Mouse (Mus musculus) neural tube, embryonic 14.5 days (tissue): ENCODE measurements around the gene Slc39a2. TPM values are rescaled to one million over a fixed set of nuclear protein-coding genes. Genes with fewer than 3 reads are reported as not detected.

Experiments used
- ATAC-seq: fragments of 200-750 bp; cut with Nextera tagmentation; 2 replicates; pipeline ENCODE4 v1.8.0; 2017; ENCODE audit warnings: low read depth, mild to moderate bottlenecking, moderate TSS enrichment, moderate library complexity
- H3K27ac ChIP-seq: fragments of 300-500 bp; sonication (generic); 2 replicates; pipeline ENCODE4 v1.5.1; 2014; ENCODE audit warnings: low read depth, mild to moderate bottlenecking, control low read depth, low read length, moderate library complexity, mixed read lengths
- H3K27me3 ChIP-seq: fragments of 300-500 bp; sonication (generic); 2 replicates; pipeline ENCODE4 v1.6.1; 2014; ENCODE audit warnings: low read length; ENCODE audit not compliant: control insufficient read depth, insufficient read depth
- H3K36me3 ChIP-seq: fragments of 300-500 bp; sonication (generic); 2 replicates; pipeline ENCODE4 v1.6.1; 2014; ENCODE audit warnings: low read length, mixed read lengths; ENCODE audit not compliant: control insufficient read depth, insufficient read depth
- H3K4me1 ChIP-seq: fragments of 300-500 bp; sonication (generic); 2 replicates; pipeline ENCODE4 v1.6.1; 2014; ENCODE audit warnings: low read length; ENCODE audit not compliant: control insufficient read depth, insufficient read depth
- H3K4me2 ChIP-seq: fragments of 300-500 bp; sonication (generic); 2 replicates; pipeline ENCODE4 v1.6.1; 2014; ENCODE audit warnings: mild to moderate bottlenecking, low read depth, low read length, control low read depth
- H3K4me3 ChIP-seq: fragments of 300-500 bp; sonication (generic); 2 replicates; pipeline ENCODE4 v1.5.1; 2014; ENCODE audit warnings: low read depth, low read length, control low read depth, mixed read lengths
- H3K9ac ChIP-seq: fragments of 300-500 bp; sonication (generic); replicated peaks from 2 replicates; pipeline ENCODE4 v1.6.1; 2014; ENCODE audit warnings: low read depth, mild to moderate bottlenecking, control low read depth, low read length, mixed read lengths
- H3K9me3 ChIP-seq: fragments of 300-500 bp; sonication (generic); 2 replicates; pipeline ENCODE4 v1.6.1; 2016; ENCODE audit warnings: low read length; ENCODE audit not compliant: control insufficient read depth
- WGBS: fragments of 180-500 bp; shearing (Covaris S2); extraction: QIAGEN DNeasy Blood & Tissue Kit; methylation state at CpG from one replicate; pipeline ENCODE4 v1.1.7; 2014; 5-methylcytosine and 5-hydroxymethylcytosine counted together
- polyA plus RNA-seq: library from polyadenylated mRNA; unstranded; fragments of >200 nt; fragmentation: Nextera tagmentation; extraction: Ambion mirVana; gene quantifications from 2 replicates; pipeline ENCODE4 v1.2.1, GENCODE M21; 2014

The Slc39a2 gene
- polyA plus RNA-seq, 1 experiment from 2014 or later = 1.9 TPM

DNA sequence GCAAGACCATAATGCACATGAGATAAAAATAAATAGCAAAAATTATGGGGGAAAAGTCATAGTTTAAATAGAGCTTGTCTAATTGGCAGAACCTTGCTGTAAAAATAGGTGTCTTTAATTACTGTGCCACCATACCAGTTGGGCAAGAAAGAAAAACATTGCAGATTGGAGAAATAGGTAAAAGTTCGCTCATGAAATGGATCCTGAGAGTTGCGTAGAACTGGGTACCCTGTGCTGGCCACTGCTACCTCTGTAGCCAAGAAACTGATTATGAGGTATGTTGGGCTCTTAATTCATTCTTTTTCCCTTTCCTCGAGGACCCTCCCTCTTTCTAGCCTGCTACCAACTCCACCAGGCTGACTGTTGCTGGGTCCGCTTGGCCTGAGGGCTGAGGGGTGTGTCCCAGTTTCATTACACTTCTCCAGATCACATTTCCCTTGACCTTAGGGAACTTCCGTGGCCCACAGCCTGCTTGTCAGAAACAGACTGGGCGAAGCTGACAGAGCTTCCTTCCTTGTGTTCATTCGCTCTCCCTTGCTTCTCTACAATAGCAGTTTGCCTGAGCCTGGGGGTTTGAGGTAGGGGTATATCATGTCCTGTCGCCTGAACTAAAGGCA lies 48.4 kb downstream of the Slc39a2 start:
- Histone ChIP-seq H3K9ac (no peak overlapping the region), H3K4me1 (no peaks in the 10 kb centered on the region), H3K36me3 (no peaks in the 10 kb centered on the region), H3K9me3 (no peaks in the 10 kb centered on the region), H3K27me3 (no peaks in the 10 kb centered on the region), H3K4me2 (no peak overlapping the region), H3K27ac (no peak overlapping the region), H3K4me3 (no peak overlapping the region)
- no peak for ATAC-seq
- WGBS = 28% methylated on average over 8 of the region's 8 CpGs

DNA sequence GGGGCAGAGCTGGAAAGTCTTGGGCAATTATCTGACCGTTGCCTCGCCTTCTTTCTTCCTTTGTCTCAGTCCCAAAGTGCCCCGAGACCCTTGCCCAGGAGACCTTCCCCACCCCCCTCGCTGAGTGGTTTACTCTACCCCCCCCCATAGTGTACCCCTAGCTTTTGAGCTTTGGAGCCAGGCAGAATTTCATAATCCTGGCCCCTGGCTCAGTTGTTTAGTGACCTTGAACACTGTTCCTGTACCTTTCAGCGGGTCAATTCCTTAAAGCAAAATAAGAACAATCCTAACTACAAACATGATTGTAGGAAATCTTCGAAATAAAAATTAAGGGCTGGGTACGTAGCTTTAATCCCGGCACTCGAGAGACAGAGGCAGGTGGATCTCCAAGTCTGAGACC lies 48.9 kb downstream of the Slc39a2 start:
- H3K27ac ChIP-seq = no peak overlapping the region
- H3K9me3 ChIP-seq = no peaks in the 10 kb centered on the region
- H3K4me2 ChIP-seq = no peak overlapping the region
- H3K27me3 ChIP-seq = no peaks in the 10 kb centered on the region
- H3K4me3 ChIP-seq = no peak overlapping the region
- H3K4me1 ChIP-seq = no peaks in the 10 kb centered on the region
- WGBS = 50% methylated on average over 9 of the region's 9 CpGs
- no peak for ATAC-seq
- H3K9ac ChIP-seq = no peak overlapping the region
- H3K36me3 ChIP-seq = no peaks in the 10 kb centered on the region

DNA sequence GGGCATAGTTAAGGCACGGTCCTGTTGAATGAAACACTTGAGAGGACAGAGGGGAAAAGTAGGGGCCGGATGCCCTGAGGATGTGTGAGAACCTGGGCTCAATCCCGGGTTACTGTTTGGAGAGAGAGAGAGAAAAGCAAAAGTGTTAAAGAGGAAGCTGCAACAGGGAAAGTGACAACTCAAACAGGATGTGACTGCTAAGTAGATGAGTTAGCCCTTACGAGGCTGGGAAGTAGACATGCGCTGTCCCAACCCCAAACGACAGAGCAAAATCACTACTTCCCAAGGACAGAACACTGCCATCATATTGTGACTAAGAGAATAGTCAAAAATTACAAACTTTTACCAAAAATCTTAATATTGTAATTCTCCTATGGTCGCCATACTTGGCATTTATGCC lies 49.5 kb downstream of the Slc39a2 start:
- ATAC-seq = no peak
- H3K4me3 ChIP-seq = no peak overlapping the region
- H3K27me3 ChIP-seq = no peaks in the 10 kb centered on the region
- no peak overlapping the region for H3K9ac ChIP-seq
- no peaks in the 10 kb centered on the region for H3K36me3 ChIP-seq
- H3K4me1 ChIP-seq = no peaks in the 10 kb centered on the region
- WGBS = 69% methylated on average over 7 of the region's 7 CpGs
- no peaks in the 10 kb centered on the region for H3K9me3 ChIP-seq
- H3K27ac ChIP-seq = no peak overlapping the region
- H3K4me2 ChIP-seq = no peak overlapping the region

DNA sequence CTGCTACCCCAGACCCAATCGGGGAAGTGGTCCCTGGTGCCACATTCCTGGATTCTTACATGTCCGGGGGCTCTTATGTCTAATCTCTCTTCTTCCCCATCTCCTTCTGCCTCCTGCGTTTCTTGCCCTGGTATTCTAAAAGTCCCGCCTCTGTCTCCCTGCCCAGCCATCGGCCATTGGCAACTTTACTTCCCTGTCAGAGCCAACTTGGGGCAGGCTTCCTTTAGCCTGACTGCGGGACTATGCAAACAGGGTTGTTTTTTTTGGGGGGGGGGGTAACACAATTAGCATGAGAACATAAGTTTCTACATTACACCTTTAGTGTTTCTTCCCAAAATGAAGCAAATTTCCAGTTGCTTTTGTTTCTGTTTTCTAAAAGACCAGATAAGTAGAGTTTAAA lies 50.6 kb downstream of the Slc39a2 start:
- H3K27ac ChIP-seq = no peak overlapping the region
- no peaks in the 10 kb centered on the region for H3K4me1 ChIP-seq
- H3K9me3 ChIP-seq = no peaks in the 10 kb centered on the region
- no peak overlapping the region for H3K4me2 ChIP-seq
- no peak overlapping the region for H3K4me3 ChIP-seq
- H3K9ac ChIP-seq = no peak overlapping the region
- H3K27me3 ChIP-seq = no peaks in the 10 kb centered on the region
- 86% methylated on average over 6 of the region's 6 CpGs for WGBS
- H3K36me3 ChIP-seq = no peaks in the 10 kb centered on the region
- ATAC-seq = no peak

Other genes with a start within 250 kb of the Slc39a2 start
- gene Gm17079, start 197.4 kb upstream of the Slc39a2 start, polyA plus RNA-seq = not detected in 2 replicates
- gene Gm5800, start 175.7 kb upstream of the Slc39a2 start, polyA plus RNA-seq = not detected in 2 replicates
- not detected in 2 replicates for gene Ang4, start 119.3 kb upstream of the Slc39a2 start, polyA plus RNA-seq
- gene AY358078, start 92.8 kb upstream of the Slc39a2 start, polyA plus RNA-seq = not detected in 2 replicates
- not detected in 2 replicates for gene Ear6, start 39.2 kb upstream of the Slc39a2 start, polyA plus RNA-seq
- gene Mettl17, start 8.0 kb upstream of the Slc39a2 start, polyA plus RNA-seq = 69.8 and 99.4 TPM in 2 replicates
- gene Ndrg2, start 21.3 kb downstream of the Slc39a2 start, polyA plus RNA-seq = 168 and 194 TPM in 2 replicates
- not detected in 2 replicates for gene Tppp2, start 25.5 kb downstream of the Slc39a2 start, polyA plus RNA-seq
- gene Rnase13, start 29.9 kb downstream of the Slc39a2 start, polyA plus RNA-seq = not detected in 2 replicates
- gene Arhgef40, start 91.8 kb downstream of the Slc39a2 start, polyA plus RNA-seq = 66.5 and 73.8 TPM in 2 replicates
- gene Tmem253, start 122.8 kb downstream of the Slc39a2 start, polyA plus RNA-seq = 0.47 and 0.66 TPM in 2 replicates
- gene Zfp219, start 127.8 kb downstream of the Slc39a2 start, polyA plus RNA-seq = 24.1 and 27.4 TPM in 2 replicates
- gene Olfr221, start 149.6 kb downstream of the Slc39a2 start, polyA plus RNA-seq = not detected in 2 replicates
- 432 and 490 TPM in 2 replicates for gene Hnrnpc, start 211.1 kb downstream of the Slc39a2 start, polyA plus RNA-seq
- gene Rpgrip1, start 217.8 kb downstream of the Slc39a2 start, polyA plus RNA-seq = 42.0 and 47.5 TPM in 2 replicates